Mouse (Mus musculus) left cerebral cortex, adult 9 months (tissue): ENCODE results near the gene Nop14.
"Not testable (repeated sequence)": the region's sequence is repeated elsewhere in the genome, so short reads cannot be mapped to it uniquely, and the experiment has no call there.

Source experiments
- DNase-seq, 2 experiments: peaks; one replicate each; pipeline ENCODE4 v3.0.0; 2022; ENCODE audit warnings: low spot score in 2 of 2

The Nop14 gene

DNA sequence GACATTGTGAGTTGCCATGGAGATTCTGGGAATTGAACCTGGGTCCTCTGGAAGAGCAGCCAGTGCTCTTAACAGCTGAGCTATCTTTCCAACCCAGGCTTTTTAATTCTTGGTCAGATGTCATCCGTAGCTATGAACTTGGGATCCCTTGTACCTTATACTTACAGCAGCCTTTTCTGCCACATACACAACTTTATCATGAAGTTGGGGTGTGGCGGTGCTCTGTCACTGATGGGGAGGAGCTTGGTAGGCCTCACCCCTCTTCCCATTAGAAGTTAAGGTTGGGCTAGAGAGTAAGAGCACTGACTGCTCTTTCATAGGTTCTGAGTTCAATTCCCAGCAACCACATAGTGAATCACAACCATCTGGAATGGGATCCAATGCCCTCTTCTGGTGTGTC, 27.0 kb downstream of the Nop14 start:
- DNase-seq = no peak

DNA sequence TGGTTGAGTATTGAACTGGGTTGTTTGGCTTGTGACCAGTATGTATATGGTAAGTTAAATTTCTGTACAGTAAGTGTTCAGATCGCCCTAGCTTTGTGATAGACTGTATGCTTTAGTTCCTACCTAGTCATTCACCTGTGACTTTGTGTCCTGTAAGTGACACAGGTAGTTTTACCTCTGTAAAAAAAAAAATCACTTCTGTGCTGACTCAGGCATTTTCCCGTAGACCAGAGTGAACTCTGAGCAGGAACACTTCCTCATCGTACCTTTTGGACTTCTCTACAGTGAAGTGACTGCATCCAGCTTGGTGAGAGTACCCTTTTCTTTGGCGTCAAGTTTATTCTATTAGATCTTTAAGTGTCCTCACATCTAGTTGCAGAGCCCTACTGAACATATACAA, 50.0 kb downstream of the Nop14 start:
- DNase-seq = no peak

DNA sequence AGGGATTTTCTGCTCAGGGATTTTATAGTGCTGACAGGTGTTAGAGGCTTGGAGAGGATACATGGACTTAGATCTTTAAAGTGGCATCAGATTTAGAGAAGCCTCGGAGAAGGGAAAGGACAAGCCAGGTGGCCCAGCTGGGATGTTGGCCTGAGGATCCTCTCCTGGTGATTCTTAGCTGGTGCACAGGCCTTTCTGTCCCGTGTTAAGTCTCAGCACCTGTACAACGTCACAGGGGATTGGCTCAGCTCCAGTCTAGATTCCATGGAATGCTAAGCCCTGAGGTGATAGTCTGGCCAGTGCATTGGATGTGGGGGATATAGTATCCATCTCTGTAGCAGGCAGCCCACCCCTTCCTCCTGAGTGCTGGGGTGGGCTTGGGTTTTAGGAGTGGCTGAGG, 51.7 kb downstream of the Nop14 start:
- no peak for DNase-seq

DNA sequence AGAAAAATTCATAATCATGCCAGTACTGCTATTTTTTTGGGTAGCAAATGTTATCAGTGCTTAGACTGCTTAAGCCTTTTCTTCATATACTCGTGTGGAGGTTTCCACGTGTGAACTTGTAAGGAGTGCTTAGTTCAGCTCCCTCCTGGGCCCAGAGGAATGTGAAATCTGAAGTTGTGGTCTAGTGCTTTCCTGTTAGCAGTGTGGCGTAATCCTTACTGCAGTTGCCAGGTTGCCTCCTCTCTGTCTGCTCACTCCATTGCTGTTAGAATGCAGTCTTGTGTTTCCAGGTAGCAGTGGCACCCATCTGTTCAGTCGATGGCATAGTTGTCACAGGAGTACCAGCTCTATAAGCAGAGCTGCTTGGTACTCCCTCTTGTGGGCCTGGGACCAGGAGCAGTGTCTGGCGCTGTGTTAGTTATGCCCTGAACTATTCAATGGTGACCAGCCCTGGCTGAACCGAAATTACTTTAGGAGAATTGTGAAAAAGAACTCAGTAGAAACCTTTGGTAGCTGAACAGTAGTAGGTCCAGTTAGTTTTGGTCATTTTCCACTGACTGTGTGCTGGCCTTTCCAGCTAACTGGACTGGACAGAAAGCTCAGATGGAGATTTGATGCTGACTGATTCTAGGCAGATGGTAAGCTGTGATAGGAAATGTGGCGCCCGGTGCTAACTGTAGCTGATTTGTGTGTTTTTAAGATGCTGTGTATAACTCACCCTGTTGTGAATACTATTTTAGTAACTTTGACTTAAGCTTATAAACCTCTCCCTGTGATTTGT, 52.7 kb downstream of the Nop14 start:
- peak in 1 of 2 experiments; percentile 24 for DNase-seq

DNA sequence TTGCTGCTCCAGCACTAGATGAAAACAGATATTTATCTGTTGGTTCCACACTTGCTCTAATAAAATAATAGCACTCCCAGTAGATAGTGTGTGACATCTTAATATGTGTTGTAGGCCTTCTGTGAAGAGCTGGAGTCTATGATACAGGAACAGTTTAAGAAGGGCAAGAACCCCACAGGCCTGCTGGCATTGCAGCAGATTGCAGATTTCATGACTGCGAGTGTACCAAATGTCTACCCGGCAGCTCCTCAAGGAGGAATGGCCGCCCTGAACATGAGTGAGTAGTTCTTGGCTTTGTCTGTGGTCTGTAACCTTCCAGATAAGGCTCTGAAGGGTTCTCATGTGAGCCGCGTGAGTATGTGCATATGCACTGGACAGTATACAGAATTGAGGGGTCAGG, 55.4 kb downstream of the Nop14 start:
- DNase-seq = no peak

DNA sequence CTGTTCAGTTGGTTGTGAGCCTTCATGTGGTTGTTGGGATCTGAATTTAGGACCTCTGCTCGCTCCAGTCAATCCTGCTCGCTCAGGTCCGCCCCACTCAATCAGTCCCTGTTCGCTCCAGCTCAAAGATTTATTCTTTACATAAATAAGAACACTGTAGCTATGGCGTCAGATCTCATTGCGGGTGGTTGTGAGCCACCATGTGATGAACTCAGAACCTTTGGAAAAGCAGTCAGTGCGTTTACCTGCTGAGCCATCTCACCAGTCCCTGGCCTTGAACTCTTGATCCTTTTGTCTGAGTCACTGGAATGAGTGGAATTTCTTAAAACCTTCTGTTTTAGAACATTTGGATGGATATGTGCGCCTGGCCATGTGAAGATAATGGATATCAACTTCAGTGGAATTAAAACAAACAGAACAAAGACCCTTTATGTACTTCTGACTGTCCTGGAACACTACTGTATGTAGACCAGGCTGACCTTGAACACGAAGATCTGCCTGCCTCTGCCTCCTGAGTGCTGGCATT, 66.7 kb downstream of the Nop14 start:
- no peak for DNase-seq

DNA sequence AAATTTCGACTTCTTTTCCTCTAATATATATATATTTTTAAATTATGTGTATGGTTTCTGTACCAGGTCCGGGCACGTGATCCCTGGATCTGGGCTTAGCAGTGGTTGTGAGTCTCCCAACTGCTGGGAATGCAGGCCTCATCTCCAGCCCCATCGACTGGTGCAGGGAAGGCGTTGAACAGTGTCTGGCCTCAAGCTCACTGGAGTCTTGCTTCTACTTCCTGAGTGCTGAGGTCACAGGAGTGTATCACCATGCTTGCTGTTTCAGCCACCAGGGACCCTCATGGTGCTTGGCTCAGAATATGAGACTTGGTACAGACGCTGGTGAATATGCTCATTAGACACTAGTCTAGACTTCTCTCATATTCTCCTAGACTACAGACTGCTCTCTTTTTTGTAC, 67.3 kb downstream of the Nop14 start:
- no peak for DNase-seq

DNA sequence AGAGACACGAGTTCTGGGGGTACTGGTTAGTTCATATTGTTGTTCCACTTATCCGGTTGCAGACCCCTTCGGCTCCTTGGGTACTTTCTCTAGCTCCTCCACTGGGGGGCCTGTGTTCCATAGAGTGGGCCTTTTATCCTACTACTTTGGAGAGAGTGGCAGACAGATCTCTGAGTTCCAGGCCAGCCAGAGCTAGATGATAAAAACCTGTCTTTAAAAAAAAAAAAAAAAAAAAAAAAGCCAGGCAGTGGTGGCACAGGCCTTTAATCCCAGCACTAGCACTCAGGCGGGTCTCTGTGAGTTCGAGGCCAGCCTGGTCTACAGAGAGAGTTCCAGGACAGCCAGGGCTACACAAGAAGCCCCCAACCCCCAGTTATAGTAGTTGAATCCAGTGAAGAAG, 67.7 kb downstream of the Nop14 start:
- not testable (repeated sequence) for DNase-seq

DNA sequence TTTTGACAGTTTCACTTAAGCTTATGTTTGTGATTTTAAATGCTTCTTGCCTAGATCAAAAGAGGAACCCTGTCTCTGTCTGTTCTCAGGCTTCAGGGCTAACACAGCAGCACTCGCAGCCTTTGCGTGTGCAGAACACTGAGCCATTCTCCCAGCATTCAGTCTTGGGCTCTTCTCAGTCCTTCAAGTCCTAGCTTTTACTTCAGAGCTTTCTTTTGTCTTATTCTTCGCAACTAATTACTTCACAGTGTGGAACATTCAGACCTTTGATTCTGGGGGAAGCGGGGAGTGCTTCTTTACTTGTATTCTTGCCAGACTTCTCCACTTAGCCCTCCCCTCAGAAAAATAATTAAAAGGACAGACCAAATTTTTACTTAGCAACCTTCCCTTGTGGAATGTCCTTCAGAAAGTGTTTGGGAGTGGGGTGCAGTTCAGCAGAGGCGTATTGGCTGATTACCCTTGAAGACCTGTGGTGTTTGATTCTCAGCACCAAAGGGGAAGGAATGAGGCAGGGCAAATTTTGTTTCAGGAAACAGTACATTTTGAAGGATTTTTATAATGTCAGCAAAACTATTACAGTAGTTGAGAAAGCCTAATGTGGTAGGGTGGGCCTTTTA, 68.5 kb downstream of the Nop14 start:
- DNase-seq = no peak

DNA sequence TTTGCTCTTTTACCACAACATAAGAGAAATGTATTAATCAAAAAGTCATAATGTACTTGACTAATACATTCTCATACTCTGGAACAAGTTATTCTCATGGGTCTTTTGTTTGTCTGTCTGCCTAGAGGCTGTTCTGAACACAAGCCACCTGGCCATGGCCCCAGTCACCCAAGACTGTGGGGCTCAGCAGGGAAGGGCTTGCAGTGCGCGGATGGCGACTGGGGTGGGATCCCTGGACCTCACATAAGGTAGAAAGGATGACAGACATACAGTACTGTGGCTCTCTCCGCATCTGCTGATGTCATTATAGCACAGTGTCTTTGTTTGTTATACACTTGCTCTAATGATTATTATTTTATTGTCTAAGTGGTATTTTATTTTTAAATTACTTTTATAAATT, 69.2 kb downstream of the Nop14 start:
- DNase-seq = no peak

DNA sequence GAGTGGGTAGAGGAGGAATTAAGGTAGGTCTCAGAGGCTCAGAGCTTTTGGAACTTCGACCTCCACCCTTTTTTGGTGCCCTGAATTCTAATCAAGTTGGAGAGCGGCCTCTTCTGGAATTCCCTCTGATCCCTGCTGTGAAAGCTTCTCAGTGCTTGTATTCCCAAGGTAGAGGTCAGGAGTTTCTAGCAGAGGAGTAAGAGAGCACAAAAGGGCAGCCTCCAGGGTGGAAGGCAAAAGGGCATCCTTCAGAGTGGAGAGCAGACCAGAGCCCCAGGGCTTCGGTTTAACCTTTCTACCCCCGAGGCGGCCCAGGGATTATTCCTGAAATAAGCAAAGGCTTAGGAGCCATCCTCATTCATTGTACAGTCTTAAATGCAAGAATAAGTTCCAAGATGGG, 69.9 kb downstream of the Nop14 start:
- no peak for DNase-seq
